Mouse (Mus musculus) embryonic facial prominence, embryonic 11.5 days (tissue): ENCODE data around the gene Eid2b. TPM values are rescaled to one million over a fixed set of nuclear protein-coding genes. Genes with fewer than 3 reads are reported as not detected.

Experiments
- ATAC-seq: fragments of 200-750 bp; cut with Nextera tagmentation; replicated peaks from 2 replicates; pipeline ENCODE4 v1.8.0; 2017; ENCODE audit warnings: low read depth; ENCODE audit not compliant: insufficient number of reproducible peaks, low FRiP score, low TSS enrichment
- DNase-seq: peaks from one replicate; pipeline ENCODE4 v3.0.0-alpha.2; 2015; ENCODE audit warnings: low spot score
- H3K27ac ChIP-seq: fragments of 300-500 bp; sonication (generic); replicated peaks from 2 replicates; pipeline ENCODE4 v1.5.1; 2014; ENCODE audit warnings: mild to moderate bottlenecking, low read depth, low read length, control low read depth
- H3K27me3 ChIP-seq: fragments of 300-500 bp; sonication (generic); 2 replicates; pipeline ENCODE4 v1.6.1; 2014; ENCODE audit warnings: mild to moderate bottlenecking, low read length, moderate library complexity, mixed read lengths; ENCODE audit not compliant: control insufficient read depth, insufficient read depth
- H3K36me3 ChIP-seq: fragments of 300-500 bp; sonication (generic); replicated peaks from 2 replicates; pipeline ENCODE4 v1.6.1; 2014; ENCODE audit warnings: low read depth, mild to moderate bottlenecking, low read length, moderate library complexity, mixed read lengths; ENCODE audit not compliant: control insufficient read depth, insufficient read depth
- H3K4me1 ChIP-seq: fragments of 300-500 bp; sonication (generic); 2 replicates; pipeline ENCODE4 v1.6.1; 2014; ENCODE audit warnings: low read length, mixed read lengths; ENCODE audit not compliant: control insufficient read depth, insufficient read depth
- H3K4me2 ChIP-seq: fragments of 300-500 bp; sonication (generic); 2 replicates; pipeline ENCODE4 v1.6.1; 2014; ENCODE audit warnings: low read depth, mild to moderate bottlenecking, control low read depth, low read length, moderate library complexity
- H3K4me3 ChIP-seq: fragments of 300-500 bp; sonication (generic); 2 replicates; pipeline ENCODE4 v1.5.1; 2014; ENCODE audit warnings: low read depth, low read length, control low read depth
- H3K9ac ChIP-seq: fragments of 300-500 bp; sonication (generic); replicated peaks from 2 replicates; pipeline ENCODE4 v1.6.1; 2014; ENCODE audit warnings: mild to moderate bottlenecking, control low read depth, low read length
- H3K9me3 ChIP-seq: fragments of 300-500 bp; sonication (generic); replicated peaks from 2 replicates; pipeline ENCODE4 v1.6.1; 2016; ENCODE audit warnings: mild to moderate bottlenecking, low read length, inconsistent platforms, mixed read lengths; ENCODE audit not compliant: control insufficient read depth
- WGBS: fragments of 180-500 bp; shearing (Covaris S2); extraction: QIAGEN DNeasy Blood & Tissue Kit; methylation state at CpG from one replicate; pipeline ENCODE4 v1.1.7; 2014; 5-methylcytosine and 5-hydroxymethylcytosine counted together
- polyA plus RNA-seq: library from polyadenylated mRNA; unstranded; fragments of >200 nt; fragmentation: Nextera tagmentation; extraction: Ambion mirVana; gene quantifications from 2 replicates; pipeline ENCODE4 v1.2.1, GENCODE M21; 2014

Eid2b gene
- polyA plus RNA-seq, 1 experiment from 2014 or later, result 17.5 TPM

GRCm38 (mm10) chr7:28306216-28306615 lies 28.7 kb downstream of the Eid2b start:
- no peak overlapping the region for H3K9ac ChIP-seq
- peaks cover 9% of the 10 kb centered on the region for H3K36me3 ChIP-seq
- H3K27ac ChIP-seq, result no peak overlapping the region
- no peaks in the 10 kb centered on the region for H3K9me3 ChIP-seq
- H3K4me3 ChIP-seq, result no peak overlapping the region
- no peak overlapping the region for H3K4me2 ChIP-seq
- DNase-seq (no peak), ATAC-seq (no peak)
- WGBS, result 92% methylated on average over 8 of the region's 8 CpGs
- H3K4me1 ChIP-seq, result peaks cover 9% of the 10 kb centered on the region
- H3K27me3 ChIP-seq, result peaks cover 12% of the 10 kb centered on the region

- H3K36me3 ChIP-seq, result peaks cover 9% of the 10 kb centered on the region
- peaks cover 4% of the 10 kb centered on the region; the same call in 1 of the 2 replicates for H3K4me1 ChIP-seq
- no peak overlapping the region for H3K4me2 ChIP-seq
- WGBS, result 56% methylated on average over 9 of the region's 9 CpGs
- no peak overlapping the region for H3K27ac ChIP-seq
- ATAC-seq (no peak), DNase-seq (no peak)
- H3K9ac ChIP-seq, result no peak overlapping the region
- H3K4me3 ChIP-seq, result no peak overlapping the region
- no peaks in the 10 kb centered on the region for H3K27me3 ChIP-seq
- H3K9me3 ChIP-seq, result no peaks in the 10 kb centered on the region
These were observed 32.2 kb downstream of the Eid2b start for GRCm38 (mm10) chr7:28309737-28310136.

- H3K4me3 ChIP-seq, result peak overlapping the region; percentile 84
- 7% methylated on average over 34 of the region's 35 CpGs for WGBS
- peaks cover 4% of the 10 kb centered on the region; the same call in 1 of the 2 replicates for H3K4me1 ChIP-seq
- DNase-seq, result peak; percentile 28
- no peaks in the 10 kb centered on the region for H3K9me3 ChIP-seq
- ATAC-seq, result peak; percentile 2; the same call in 1 of the 2 replicates
- H3K27ac ChIP-seq, result no peak overlapping the region
- H3K36me3 ChIP-seq, result peaks cover 10% of the 10 kb centered on the region
- peak overlapping the region; percentile 70 for H3K4me2 ChIP-seq
- H3K9ac ChIP-seq, result peak overlapping the region; percentile 90
- no peaks in the 10 kb centered on the region for H3K27me3 ChIP-seq
These were observed 33.8 kb downstream of the Eid2b start for GRCm38 (mm10) chr7:28311151-28311925.

- H3K9me3 ChIP-seq, result no peaks in the 10 kb centered on the region
- peaks cover 16% of the 10 kb centered on the region for H3K36me3 ChIP-seq
- no peak within 1 kb of the TSS for H3K27ac ChIP-seq
- no peaks in the 10 kb centered on the region for H3K27me3 ChIP-seq
- peaks cover 4% of the 10 kb centered on the region; the same call in 1 of the 2 replicates for H3K4me1 ChIP-seq
- ATAC-seq (peak; percentile 95), DNase-seq (peak; percentile 98)
- H3K4me2 ChIP-seq, result peak within 1 kb of the TSS; percentile 70
- peak within 1 kb of the TSS; percentile 84 for H3K4me3 ChIP-seq
- WGBS, result 2% methylated on average over 41 of the region's 45 CpGs
- peak within 1 kb of the TSS; percentile 90 for H3K9ac ChIP-seq
These were observed 34.5 kb downstream of the Eid2b start, which contains the start of gene Timm50 for GRCm38 (mm10) chr7:28311926-28312543. Gene Timm50 (minus strand): TSS chr7:28312072.

GRCm38 (mm10) chr7:28318036-28318435 lies 40.5 kb downstream of the Eid2b start:
- Histone ChIP-seq H3K9me3 (no peaks in the 10 kb centered on the region), H3K4me2 (no peak overlapping the region), H3K27me3 (no peaks in the 10 kb centered on the region), H3K27ac (no peak overlapping the region), H3K36me3 (peaks cover 44% of the 10 kb centered on the region), H3K4me3 (no peak overlapping the region), H3K9ac (no peak overlapping the region), H3K4me1 (no peaks in the 10 kb centered on the region)
- DNase-seq (no peak), ATAC-seq (no peak)
- WGBS, result 86% methylated on average over 3 of the region's 3 CpGs

- H3K27ac ChIP-seq, result no peak overlapping the region
- no peak overlapping the region for H3K9ac ChIP-seq
- DNase-seq (no peak), ATAC-seq (no peak)
- H3K4me2 ChIP-seq, result no peak overlapping the region
- no peaks in the 10 kb centered on the region for H3K4me1 ChIP-seq
- H3K36me3 ChIP-seq, result peaks cover 51% of the 10 kb centered on the region
- 95% methylated on average over 17 of the region's 17 CpGs for WGBS
- no peak overlapping the region for H3K4me3 ChIP-seq
- H3K9me3 ChIP-seq, result no peaks in the 10 kb centered on the region
- no peaks in the 10 kb centered on the region for H3K27me3 ChIP-seq
These were observed 41.2 kb downstream of the Eid2b start for GRCm38 (mm10) chr7:28318714-28319113.

GRCm38 (mm10) chr7:28321974-28322720 lies 44.6 kb downstream of the Eid2b start:
- DNase-seq, result no peak
- Histone ChIP-seq H3K4me1 (no peaks in the 10 kb centered on the region), H3K4me3 (no peak overlapping the region), H3K4me2 (no peak overlapping the region), H3K36me3 (peaks cover 45% of the 10 kb centered on the region), H3K27ac (no peak overlapping the region), H3K9ac (no peak overlapping the region), H3K9me3 (no peaks in the 10 kb centered on the region), H3K27me3 (no peaks in the 10 kb centered on the region)
- no peak for ATAC-seq
- 94% methylated on average over 15 of the region's 15 CpGs for WGBS
